Mouse (Mus musculus) midbrain, embryonic 16.5 days (tissue): ENCODE measurements at regions not wholly inside any gene's neighbourhood (a gene's known extent, or its start where the extent isn't known, plus 50 kb on each side); places are given as distances from the start of the nearest gene placed in this dataset.

ENCODE experiments used
- ATAC-seq: fragments of 200-750 bp; cut with Nextera tagmentation; 2 replicates; pipeline ENCODE4 v1.8.0; 2017; ENCODE audit warnings: moderate TSS enrichment
- H3K27ac ChIP-seq: fragments of 300-500 bp; sonication (generic); 2 replicates; pipeline ENCODE4 v1.5.1; 2014; ENCODE audit warnings: mild to moderate bottlenecking, low read length, mixed read lengths
- H3K27me3 ChIP-seq: fragments of 300-500 bp; sonication (generic); 2 replicates; pipeline ENCODE4 v1.6.1; 2014; ENCODE audit warnings: low read depth, low read length, mixed read lengths; ENCODE audit not compliant: control insufficient read depth, insufficient read depth
- H3K36me3 ChIP-seq: fragments of 300-500 bp; sonication (generic); 2 replicates; pipeline ENCODE4 v1.6.1; 2014; ENCODE audit warnings: mild to moderate bottlenecking, low read length, moderate library complexity, mixed read lengths; ENCODE audit not compliant: control insufficient read depth, insufficient read depth
- H3K4me1 ChIP-seq: fragments of 300-500 bp; sonication (generic); 2 replicates; pipeline ENCODE4 v1.6.1; 2014; ENCODE audit warnings: mild to moderate bottlenecking, low read length, mixed read lengths; ENCODE audit not compliant: control insufficient read depth, insufficient read depth
- H3K4me2 ChIP-seq: fragments of 300-500 bp; sonication (generic); 2 replicates; pipeline ENCODE4 v1.6.1; 2014; ENCODE audit warnings: mild to moderate bottlenecking, low read length, mixed read lengths
- H3K4me3 ChIP-seq: fragments of 300-500 bp; sonication (generic); 2 replicates; pipeline ENCODE4 v1.5.1; 2014; ENCODE audit warnings: low read depth, mild to moderate bottlenecking, low read length, moderate library complexity, mixed read lengths
- H3K9ac ChIP-seq: fragments of 300-500 bp; sonication (generic); 2 replicates; pipeline ENCODE4 v1.6.1; 2014; ENCODE audit warnings: low read depth, low read length, mixed read lengths
- H3K9me3 ChIP-seq: fragments of 300-500 bp; sonication (generic); replicated peaks from 2 replicates; pipeline ENCODE4 v1.6.1; 2014; ENCODE audit warnings: mild to moderate bottlenecking, low read length, mixed read lengths; ENCODE audit not compliant: control insufficient read depth, poor library complexity, severe bottlenecking
- WGBS: fragments of 180-500 bp; shearing (Covaris S2); extraction: QIAGEN DNeasy Blood & Tissue Kit; methylation state at CpG from one replicate; pipeline ENCODE4 v1.1.7; 2014; 5-methylcytosine and 5-hydroxymethylcytosine counted together

GRCm38 (mm10) chr4:54852991-54853925 is 91.6 kb upstream of the Zfp462 start:
- no peaks in the 10 kb centered on the region for H3K9me3 ChIP-seq
- no peak overlapping the region for H3K9ac ChIP-seq
- ATAC-seq = no peak
- no peaks in the 10 kb centered on the region for H3K36me3 ChIP-seq
- H3K4me1 ChIP-seq = no peaks in the 10 kb centered on the region
- no peak overlapping the region for H3K4me2 ChIP-seq
- no peaks in the 10 kb centered on the region for H3K27me3 ChIP-seq
- no peak overlapping the region for H3K4me3 ChIP-seq
- no peak overlapping the region for H3K27ac ChIP-seq
- 89% methylated on average over 7 of the region's 7 CpGs for WGBS

GRCm38 (mm10) chr4:54858604-54859003 is 86.2 kb upstream of the Zfp462 start:
- H3K27ac ChIP-seq = no peak overlapping the region
- H3K4me3 ChIP-seq = no peak overlapping the region
- H3K4me2 ChIP-seq = no peak overlapping the region
- no peak for ATAC-seq
- H3K9ac ChIP-seq = no peak overlapping the region
- H3K36me3 ChIP-seq = no peaks in the 10 kb centered on the region
- WGBS = 98% methylated on average over 3 of the region's 3 CpGs
- no peaks in the 10 kb centered on the region for H3K27me3 ChIP-seq
- no peaks in the 10 kb centered on the region for H3K9me3 ChIP-seq
- H3K4me1 ChIP-seq = no peaks in the 10 kb centered on the region

- Histone ChIP-seq H3K9ac (no peak overlapping the region), H3K9me3 (no peaks in the 10 kb centered on the region), H3K36me3 (no peaks in the 10 kb centered on the region), H3K27ac (no peak overlapping the region), H3K4me2 (no peak overlapping the region), H3K4me3 (no peak overlapping the region), H3K27me3 (no peaks in the 10 kb centered on the region), H3K4me1 (no peaks in the 10 kb centered on the region)
- no peak for ATAC-seq
- WGBS = 35% methylated on average over 2 of the region's 2 CpGs
These were observed 78.8 kb upstream of the Zfp462 start for GRCm38 (mm10) chr4:54866062-54866461.

GRCm38 (mm10) chr4:54874136-54874827 is 70.6 kb upstream of the Zfp462 start:
- no peaks in the 10 kb centered on the region for H3K4me1 ChIP-seq
- H3K36me3 ChIP-seq = no peaks in the 10 kb centered on the region
- no peaks in the 10 kb centered on the region for H3K27me3 ChIP-seq
- H3K4me3 ChIP-seq = no peak overlapping the region
- H3K4me2 ChIP-seq = no peak overlapping the region
- no peak for ATAC-seq
- no peak overlapping the region for H3K9ac ChIP-seq
- no peaks in the 10 kb centered on the region for H3K9me3 ChIP-seq
- H3K27ac ChIP-seq = no peak overlapping the region
- 95% methylated on average over 13 of the region's 13 CpGs for WGBS

GRCm38 (mm10) chr4:54875506-54875905 is 69.3 kb upstream of the Zfp462 start:
- Histone ChIP-seq H3K4me3 (no peak overlapping the region), H3K27ac (no peak overlapping the region), H3K9me3 (no peaks in the 10 kb centered on the region), H3K27me3 (no peaks in the 10 kb centered on the region), H3K9ac (no peak overlapping the region), H3K4me2 (no peak overlapping the region), H3K4me1 (no peaks in the 10 kb centered on the region), H3K36me3 (no peaks in the 10 kb centered on the region)
- 91% methylated on average over 8 of the region's 8 CpGs for WGBS
- ATAC-seq = no peak

- Histone ChIP-seq H3K27me3 (no peaks in the 10 kb centered on the region), H3K4me1 (no peaks in the 10 kb centered on the region), H3K9me3 (no peaks in the 10 kb centered on the region), H3K9ac (no peak overlapping the region), H3K36me3 (no peaks in the 10 kb centered on the region), H3K4me2 (no peak overlapping the region), H3K27ac (no peak overlapping the region), H3K4me3 (no peak overlapping the region)
- no peak for ATAC-seq
- WGBS = 81% methylated on average over 2 of the region's 2 CpGs
These were observed 67.5 kb upstream of the Zfp462 start for GRCm38 (mm10) chr4:54877361-54877760.

GRCm38 (mm10) chr4:54878531-54878930 is 66.3 kb upstream of the Zfp462 start:
- no peak overlapping the region for H3K9ac ChIP-seq
- no peak overlapping the region for H3K4me2 ChIP-seq
- no peaks in the 10 kb centered on the region for H3K4me1 ChIP-seq
- WGBS = 88% methylated on average over 3 of the region's 3 CpGs
- H3K27me3 ChIP-seq = no peaks in the 10 kb centered on the region
- no peaks in the 10 kb centered on the region for H3K36me3 ChIP-seq
- no peak for ATAC-seq
- H3K27ac ChIP-seq = no peak overlapping the region
- H3K4me3 ChIP-seq = no peak overlapping the region
- no peaks in the 10 kb centered on the region for H3K9me3 ChIP-seq

- no peak for ATAC-seq
- Histone ChIP-seq H3K9ac (no peak overlapping the region), H3K27me3 (no peaks in the 10 kb centered on the region), H3K4me2 (no peak overlapping the region), H3K36me3 (no peaks in the 10 kb centered on the region), H3K4me3 (no peak overlapping the region), H3K9me3 (no peaks in the 10 kb centered on the region), H3K27ac (no peak overlapping the region), H3K4me1 (no peaks in the 10 kb centered on the region)
- WGBS = 82% methylated on average over 5 of the region's 5 CpGs
These were observed 51.6 kb upstream of the Zfp462 start for GRCm38 (mm10) chr4:54893288-54893687.
